In genomic region chr4:138455141-138455955, GRCm38 (mm10) we compare ENCODE assay signal across 8 mouse cellular contexts. TPM values are rescaled to one million over a fixed set of nuclear protein-coding genes. Genes with fewer than 3 reads are reported as not detected.
A peak's percentile ranks its signal among the peaks of the same experiment; 100 is the strongest.
DNase-seq lines count a peak whose midpoint lies in the region; ATAC-seq lines count a peak whose summit lies in the region.

No protein-coding gene starts in this region.

- H3K9me3 ChIP-seq in embryonic facial prominence, embryonic 13.5 days = no peaks in the 10 kb centered on the region
- no peaks in the 10 kb centered on the region for H3K9me3 ChIP-seq in hindbrain, embryonic 11.5 days (ENCODE audit: control insufficient read depth, low read length)
- no peaks in the 10 kb centered on the region for H3K9me3 ChIP-seq in limb, embryonic 12.5 days

- H3K9ac ChIP-seq in embryonic facial prominence, embryonic 13.5 days = peak overlapping the region; percentile 79
- peak overlapping the region; percentile 92 for H3K9ac ChIP-seq in hindbrain, embryonic 11.5 days (ENCODE audit: low read depth, low read length)
- H3K9ac ChIP-seq in limb, embryonic 12.5 days (replicated peaks) = peak overlapping the region; percentile 79

- peaks cover 24% of the 10 kb centered on the region for H3K4me1 ChIP-seq in embryonic facial prominence, embryonic 13.5 days
- H3K4me1 ChIP-seq in hindbrain, embryonic 11.5 days (replicated peaks; ENCODE audit: control insufficient read depth, insufficient read depth, low read length) = peaks cover 8% of the 10 kb centered on the region
- H3K4me1 ChIP-seq in limb, embryonic 12.5 days (replicated peaks) = peaks cover 25% of the 10 kb centered on the region

- no peak for ATAC-seq in embryonic facial prominence, embryonic 13.5 days (ENCODE audit: insufficient number of reproducible peaks, insufficient read depth, low FRiP score, low TSS enrichment, low read depth)
- ATAC-seq in hindbrain, embryonic 11.5 days (ENCODE audit: low FRiP score) = peak; percentile 15; the same call in 1 of the 2 replicates
- no peak for ATAC-seq in limb, embryonic 12.5 days (ENCODE audit: insufficient number of reproducible peaks, insufficient read depth, low FRiP score, low TSS enrichment, low read depth)

- peak; percentile 95 for DNase-seq in heart, adult 11 months
- no peak for DNase-seq in heart, adult 8-10 months (ENCODE audit: low spot score)
- DNase-seq in MN1 (ENCODE audit: low spot score) (peak; percentile 75), adipocyte (ENCODE audit: low spot score) (no peak)
- DNase-seq in hindbrain, embryonic 11.5 days (ENCODE audit: low spot score) = peak; percentile 76
- DNase-seq in neural tube, embryonic 10.5 days (ENCODE audit: extremely low spot score, low spot score) = peak; percentile 74

- peaks cover 71% of the 10 kb centered on the region for H3K27me3 ChIP-seq in embryonic facial prominence, embryonic 13.5 days
- peaks cover 3% of the 10 kb centered on the region; the same call in 1 of the 2 replicates for H3K27me3 ChIP-seq in hindbrain, embryonic 11.5 days (ENCODE audit: control insufficient read depth, insufficient read depth, low read length)
- peaks cover 80% of the 10 kb centered on the region for H3K27me3 ChIP-seq in limb, embryonic 12.5 days

- peak overlapping the region; percentile 90 for H3K4me2 ChIP-seq in embryonic facial prominence, embryonic 13.5 days
- peak overlapping the region; percentile 89 for H3K4me2 ChIP-seq in hindbrain, embryonic 11.5 days (replicated peaks; ENCODE audit: low read depth, low read length)
- peak overlapping the region; percentile 97 for H3K4me2 ChIP-seq in limb, embryonic 12.5 days

- H3K4me3 ChIP-seq in embryonic facial prominence, embryonic 13.5 days = peak overlapping the region; percentile 57
- peak overlapping the region; percentile 89 for H3K4me3 ChIP-seq in hindbrain, embryonic 11.5 days (ENCODE audit: low read depth, low read length)
- peak overlapping the region; percentile 82 for H3K4me3 ChIP-seq in limb, embryonic 12.5 days (replicated peaks)

- H3K36me3 ChIP-seq in embryonic facial prominence, embryonic 13.5 days = no peaks in the 10 kb centered on the region
- H3K36me3 ChIP-seq in hindbrain, embryonic 11.5 days (ENCODE audit: control insufficient read depth, insufficient read depth, low read length) = no peaks in the 10 kb centered on the region
- no peaks in the 10 kb centered on the region for H3K36me3 ChIP-seq in limb, embryonic 12.5 days

- under 1% methylated on average over 58 of the region's 58 CpGs for WGBS in embryonic facial prominence, embryonic 13.5 days
- under 1% methylated on average over 56 of the region's 58 CpGs for WGBS in hindbrain, embryonic 11.5 days
- under 1% methylated on average over 58 of the region's 58 CpGs for WGBS in limb, embryonic 12.5 days

- peak overlapping the region; percentile 3 for H3K27ac ChIP-seq in embryonic facial prominence, embryonic 13.5 days
- peak overlapping the region; percentile 93 for H3K27ac ChIP-seq in hindbrain, embryonic 11.5 days (ENCODE audit: low read depth, low read length)
- peak overlapping the region; percentile 66; the same call in 1 of the 2 replicates for H3K27ac ChIP-seq in limb, embryonic 12.5 days

RNA-seq across cellular contexts. Expression of gene Camk2n1, which starts 1.2 kb away (rescaled TPM):
- total RNA-seq in heart, adult 8-10 months (2022) = 10 to 100 TPM; 10.8 to 12.7 (median 11.1) TPM
- 2.4 and 2.5 TPM in 2 replicates for polyA plus RNA-seq in embryonic facial prominence, embryonic 13.5 days (2015; fragmentation: Nextera tagmentation; extraction: Ambion mirVana)
- 6.0 and 6.4 TPM in 2 replicates for polyA plus RNA-seq in hindbrain, embryonic 11.5 days (2014; fragmentation: Nextera tagmentation; extraction: Ambion mirVana)
- polyA plus RNA-seq in limb, embryonic 12.5 days (2016; fragmentation: Nextera tagmentation; extraction: Ambion mirVana) = 1.2 and 1.6 TPM in 2 replicates

RNA-seq across cellular contexts. Expression of gene Mul1, which starts 20.9 kb away (rescaled TPM):
- 10 to 100 TPM; 72.0 to 84.5 (median 75.5) TPM for total RNA-seq in heart, adult 8-10 months (2022)
- 15.3 and 19.1 TPM in 2 replicates for polyA plus RNA-seq in embryonic facial prominence, embryonic 13.5 days (2015; fragmentation: Nextera tagmentation; extraction: Ambion mirVana)
- polyA plus RNA-seq in hindbrain, embryonic 11.5 days (2014; fragmentation: Nextera tagmentation; extraction: Ambion mirVana) = 16.0 and 16.6 TPM in 2 replicates
- polyA plus RNA-seq in limb, embryonic 12.5 days (2016; fragmentation: Nextera tagmentation; extraction: Ambion mirVana) = 15.4 and 20.8 TPM in 2 replicates

RNA-seq across cellular contexts. Expression of gene Fam43b, which starts 59.0 kb away (rescaled TPM):
- total RNA-seq in heart, adult 8-10 months (2022) = not detected
- 0.18 and 0.25 TPM in 2 replicates for polyA plus RNA-seq in embryonic facial prominence, embryonic 13.5 days (2015; fragmentation: Nextera tagmentation; extraction: Ambion mirVana)
- polyA plus RNA-seq in hindbrain, embryonic 11.5 days (2014; fragmentation: Nextera tagmentation; extraction: Ambion mirVana) = 0.11 TPM in 1 of 2 replicates, not detected in the other
- polyA plus RNA-seq in limb, embryonic 12.5 days (2016; fragmentation: Nextera tagmentation; extraction: Ambion mirVana) = not detected in 2 replicates

Comparison
In these comparisons a context has a peak if more than half of its experiments do, and no peak if none do; other contexts are left out.
1. DNase-seq: peak in heart, adult 11 months (single experiment), MN1 (single experiment), hindbrain, embryonic 11.5 days (single experiment) and neural tube, embryonic 10.5 days (single experiment); none in heart, adult 8-10 months (single experiment) and adipocyte (single experiment).
2. H3K27ac ChIP-seq: peak in every context shown above with its lines; median percentile 93 in hindbrain, embryonic 11.5 days; 66 in limb, embryonic 12.5 days; 3 in embryonic facial prominence, embryonic 13.5 days.
3. Peak in every context shown above with its lines, with median percentiles within 50 percentile points of each other: H3K4me2 ChIP-seq, H3K4me3 ChIP-seq and H3K9ac ChIP-seq.